Mouse (Mus musculus): ENCODE measurements around the gene Apln.

DNA sequence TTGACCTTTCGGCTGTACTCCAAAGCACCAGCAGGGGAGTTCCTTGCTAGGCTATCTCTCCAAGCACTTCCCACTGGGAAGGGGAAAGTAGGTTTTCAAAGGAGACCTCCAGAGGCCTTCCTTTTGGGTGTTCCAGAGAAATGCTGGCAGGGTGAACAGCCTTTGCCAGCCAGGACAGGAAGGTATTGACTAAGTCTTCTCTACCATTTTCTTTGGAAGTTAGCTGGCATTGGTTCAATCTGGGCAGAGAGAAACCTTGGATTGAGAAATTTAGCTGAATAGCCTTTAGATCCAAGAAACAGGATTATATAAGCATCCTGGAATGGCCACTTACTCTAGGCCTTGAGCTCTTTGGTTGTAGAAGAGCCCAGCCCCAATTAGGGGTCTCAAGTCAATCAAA lies 11.8 kb downstream of the Apln start:
- TF ChIP-seq CTCF (IDR thresholded peaks at IDR 0.05; ENCODE audit: control insufficient read depth, insufficient read depth, insufficient read length), result no peak
- no peak for TF ChIP-seq CEBPB (IDR thresholded peaks at IDR 0.05; ENCODE audit: low read depth)
- no peak for TF ChIP-seq USF1 (IDR thresholded peaks at IDR 0.05; ENCODE audit: low read depth)
- TF ChIP-seq MAX (IDR thresholded peaks at IDR 0.05), result no peak
- TF ChIP-seq MYOD1 (IDR thresholded peaks at IDR 0.05; ENCODE audit: control insufficient read depth, insufficient read length, low read depth), result no peak
- TF ChIP-seq MYOG (IDR thresholded peaks at IDR 0.05; ENCODE audit: control insufficient read depth, extremely low read depth, insufficient read length), result no peak

Data from C2C12 (cell line).